Mouse (Mus musculus) ES-Bruce4 (cell line): ENCODE results near the gene Tatdn2.

Experiments
- CTCF ChIP-seq: IDR thresholded peaks from one replicate; pipeline ENCODE4 v1.8.1; 2011; ENCODE audit warnings: low read depth, low read length
- POLR2A ChIP-seq: IDR thresholded peaks from one replicate; pipeline ENCODE4 v1.8.1; 2011; ENCODE audit warnings: low read length; ENCODE audit not compliant: insufficient read depth

DNA sequence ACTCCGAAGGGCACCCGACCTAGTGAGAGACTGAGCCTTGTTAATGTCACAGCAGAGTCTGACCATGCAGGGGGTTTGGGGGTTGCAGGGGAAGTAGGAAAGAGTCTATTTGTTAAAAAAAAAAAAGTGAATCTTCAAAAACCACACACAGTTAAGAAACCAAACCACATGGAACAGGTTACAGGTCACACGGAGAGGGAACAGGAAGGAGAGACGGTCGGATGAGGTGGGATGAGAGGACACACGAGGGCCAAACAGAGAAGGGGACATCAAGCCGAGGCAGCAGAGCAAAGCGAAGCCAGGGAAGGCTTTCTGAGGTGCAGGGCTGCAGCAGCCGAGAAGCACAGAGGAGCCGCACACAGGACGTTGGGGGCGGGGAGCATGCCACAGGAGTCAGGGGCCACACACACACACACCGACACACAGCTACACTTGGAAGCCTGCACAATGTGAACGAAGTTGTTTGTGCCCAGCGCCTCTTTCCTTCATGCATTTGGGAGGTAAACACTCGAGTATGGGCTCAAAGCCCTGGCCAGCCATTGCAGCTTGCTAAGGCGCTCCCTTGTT is 52.4 kb downstream of the Tatdn2 start:
- TF ChIP-seq CTCF (no peak), POLR2A (no peak)
